Mouse (Mus musculus): ENCODE data around the gene Snx5.

Snx5 gene

GRCm38 (mm10) chr2:144226906-144227586, 43.7 kb downstream of the Snx5 start:
- no peak for DNase-seq

GRCm38 (mm10) chr2:144224351-144224750, 46.4 kb downstream of the Snx5 start:
- no peak for DNase-seq

- no peak for DNase-seq
Observed at GRCm38 (mm10) chr2:144215601-144216000, 55.1 kb downstream of the Snx5 start.

- no peak for DNase-seq
Observed at GRCm38 (mm10) chr2:144215195-144215594, 55.5 kb downstream of the Snx5 start.

GRCm38 (mm10) chr2:144214508-144215185, 56.1 kb downstream of the Snx5 start:
- no peak for DNase-seq

GRCm38 (mm10) chr2:144213803-144214202, 56.9 kb downstream of the Snx5 start:
- no peak for DNase-seq

GRCm38 (mm10) chr2:144209425-144209824, 61.3 kb downstream of the Snx5 start:
- no peak for DNase-seq

GRCm38 (mm10) chr2:144207365-144207764, 63.3 kb downstream of the Snx5 start:
- DNase-seq = no peak

- no peak for DNase-seq
Observed at GRCm38 (mm10) chr2:144203001-144203400, 67.7 kb downstream of the Snx5 start.

- DNase-seq = peak; percentile 11
Observed at GRCm38 (mm10) chr2:144202567-144202966, 68.1 kb downstream of the Snx5 start.

- DNase-seq = no peak
Observed at GRCm38 (mm10) chr2:144202151-144202550, 68.6 kb downstream of the Snx5 start.
